Mouse (Mus musculus) erythroblast, embryonic 14.5 days (primary cell): Measurements from ENCODE around the gene Tcstv3.

Experiments
- GATA1 ChIP-seq: IDR thresholded peaks from 2 replicates; pipeline ENCODE4 v1.6.1; 2012; ENCODE audit warnings: low read length, inconsistent platforms, mixed read lengths
- TAL1 ChIP-seq: IDR thresholded peaks from 3 replicates; pipeline ENCODE4 v1.6.1; 2012; ENCODE audit warnings: low read length, inconsistent platforms, mixed read lengths

DNA sequence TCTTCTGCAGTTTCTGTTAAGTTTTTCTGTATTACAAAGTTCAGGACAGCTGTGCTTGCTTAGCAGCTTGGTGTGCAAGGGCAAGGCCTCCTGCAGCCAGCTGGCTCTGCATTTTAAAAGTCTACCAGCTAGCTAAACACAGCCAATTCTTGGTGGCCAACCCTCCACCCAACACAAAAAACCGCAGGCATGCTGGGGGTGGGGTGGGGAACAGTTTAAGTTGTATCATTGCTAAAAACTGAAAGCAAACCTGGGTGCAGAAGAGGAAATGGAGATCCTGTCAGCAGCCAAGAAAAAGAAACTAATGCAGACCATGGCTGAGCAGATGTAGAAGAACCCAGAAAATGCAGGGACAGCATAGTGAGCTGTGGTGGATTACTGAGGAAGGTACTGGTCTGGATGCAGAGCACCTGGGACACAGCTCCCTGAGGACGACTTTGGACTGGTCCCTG, 16.7 kb upstream of the Tcstv3 start, which contains the start of gene BC147527:
- no peak for TF ChIP-seq TAL1
- TF ChIP-seq GATA1, result no peak
